Mouse (Mus musculus): Measurements from ENCODE around the gene Nck1. TPM values are rescaled to one million over a fixed set of nuclear protein-coding genes. Genes with fewer than 3 reads are reported as not detected.
A peak's percentile ranks its signal among the peaks of the same experiment; 100 is the strongest.

The Nck1 gene
- polyA plus RNA-seq, 1 experiment = 5.7 TPM

GRCm38 (mm10) chr9:100483318-100483717 is 62.6 kb downstream of the Nck1 start:
- no peaks in the 10 kb centered on the region for H3K36me3 ChIP-seq (ENCODE audit: control insufficient read depth, insufficient read depth, low read length)
- H3K27ac ChIP-seq (ENCODE audit: insufficient read depth, low read depth, low read length) = no peak overlapping the region
- no peaks in the 10 kb centered on the region for H3K4me1 ChIP-seq (ENCODE audit: control insufficient read depth, insufficient read depth, low read length)
- no peaks in the 10 kb centered on the region for H3K27me3 ChIP-seq (replicated peaks; ENCODE audit: control insufficient read depth, insufficient read depth, low read length)
- WGBS = 89% methylated on average over 5 of the region's 5 CpGs
- DNase-seq = no peak
- H3K4me3 ChIP-seq (ENCODE audit: insufficient read depth, low read depth, low read length) = no peak overlapping the region
- TF ChIP-seq CTCF (conservative IDR thresholded peaks at IDR 0.05; ENCODE audit: insufficient read depth, insufficient read length, low read depth, low read length) (no peak), POLR2A (IDR thresholded peaks at IDR 0.05; ENCODE audit: low read depth, low read length) (no peak)

DNA sequence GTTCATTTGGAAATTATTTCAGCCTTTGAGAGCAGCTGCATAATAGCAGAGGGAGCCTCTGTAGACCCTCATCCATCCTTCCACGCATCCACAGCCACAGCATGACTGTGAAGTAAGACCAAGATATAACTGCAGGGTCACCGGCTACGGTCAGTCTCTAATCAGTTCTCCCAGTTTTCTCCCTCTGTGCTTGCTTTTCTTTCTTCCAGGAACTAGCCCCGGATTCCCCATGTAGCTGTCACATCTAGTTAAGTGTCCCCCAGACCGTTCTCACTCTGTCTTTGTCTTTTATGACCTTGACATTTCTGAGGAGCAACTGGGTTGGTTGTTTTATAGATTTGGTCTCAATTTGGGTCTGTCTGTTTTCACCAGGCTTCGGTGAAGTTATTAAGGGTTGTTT is 64.3 kb downstream of the Nck1 start:
- no peak for TF ChIP-seq POLR2A (IDR thresholded peaks at IDR 0.05; ENCODE audit: low read depth, low read length)
- no peak for TF ChIP-seq CTCF (conservative IDR thresholded peaks at IDR 0.05; ENCODE audit: insufficient read depth, insufficient read length, low read depth, low read length)
- no peak for DNase-seq
- H3K36me3 ChIP-seq (ENCODE audit: control insufficient read depth, insufficient read depth, low read length) = no peaks in the 10 kb centered on the region
- no peaks in the 10 kb centered on the region for H3K4me1 ChIP-seq (ENCODE audit: control insufficient read depth, insufficient read depth, low read length)
- H3K27ac ChIP-seq (ENCODE audit: insufficient read depth, low read depth, low read length) = no peak overlapping the region
- H3K27me3 ChIP-seq (replicated peaks; ENCODE audit: control insufficient read depth, insufficient read depth, low read length) = no peaks in the 10 kb centered on the region
- WGBS = 60% methylated on average over 6 of the region's 6 CpGs
- H3K4me3 ChIP-seq (ENCODE audit: insufficient read depth, low read depth, low read length) = no peak overlapping the region

GRCm38 (mm10) chr9:100474056-100474455 is 71.9 kb downstream of the Nck1 start:
- Histone ChIP-seq H3K4me1 (ENCODE audit: control insufficient read depth, insufficient read depth, low read length) (no peaks in the 10 kb centered on the region), H3K36me3 (ENCODE audit: control insufficient read depth, insufficient read depth, low read length) (no peaks in the 10 kb centered on the region), H3K27ac (ENCODE audit: insufficient read depth, low read depth, low read length) (no peak overlapping the region), H3K4me3 (ENCODE audit: insufficient read depth, low read depth, low read length) (no peak overlapping the region), H3K27me3 (replicated peaks; ENCODE audit: control insufficient read depth, insufficient read depth, low read length) (no peaks in the 10 kb centered on the region)
- TF ChIP-seq CTCF (conservative IDR thresholded peaks at IDR 0.05; ENCODE audit: insufficient read depth, insufficient read length, low read depth, low read length) = no peak
- WGBS = 57% methylated on average over 1 of the region's 1 CpGs
- peak; percentile 75 for DNase-seq

DNA sequence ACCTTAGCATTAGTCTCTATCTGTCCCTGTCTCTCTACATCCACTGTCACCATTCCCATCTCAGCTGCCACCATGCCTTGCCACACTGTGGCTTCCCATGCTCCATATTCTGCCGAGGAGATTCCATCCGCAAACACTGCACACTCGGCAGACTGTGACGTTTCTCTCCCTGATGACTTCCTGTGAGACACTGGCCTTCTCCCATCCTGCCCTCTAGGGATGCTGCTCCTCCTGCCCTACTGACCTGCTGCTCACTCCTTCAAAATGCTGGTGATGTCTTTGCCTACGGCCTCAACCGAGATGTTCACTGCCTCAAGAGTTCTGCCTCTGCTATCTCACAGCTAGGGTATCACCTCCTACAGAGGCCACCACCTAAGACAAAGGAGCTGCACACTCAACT is 72.6 kb downstream of the Nck1 start:
- Histone ChIP-seq H3K36me3 (ENCODE audit: control insufficient read depth, insufficient read depth, low read length) (no peaks in the 10 kb centered on the region), H3K27me3 (replicated peaks; ENCODE audit: control insufficient read depth, insufficient read depth, low read length) (no peaks in the 10 kb centered on the region), H3K4me1 (ENCODE audit: control insufficient read depth, insufficient read depth, low read length) (no peaks in the 10 kb centered on the region), H3K4me3 (ENCODE audit: insufficient read depth, low read depth, low read length) (no peak overlapping the region), H3K27ac (ENCODE audit: insufficient read depth, low read depth, low read length) (no peak overlapping the region)
- no peak for TF ChIP-seq POLR2A (IDR thresholded peaks at IDR 0.05; ENCODE audit: low read depth, low read length)
- no peak for TF ChIP-seq CTCF (conservative IDR thresholded peaks at IDR 0.05; ENCODE audit: insufficient read depth, insufficient read length, low read depth, low read length)
- WGBS = 76% methylated on average over 6 of the region's 6 CpGs
- no peak for DNase-seq

DNA sequence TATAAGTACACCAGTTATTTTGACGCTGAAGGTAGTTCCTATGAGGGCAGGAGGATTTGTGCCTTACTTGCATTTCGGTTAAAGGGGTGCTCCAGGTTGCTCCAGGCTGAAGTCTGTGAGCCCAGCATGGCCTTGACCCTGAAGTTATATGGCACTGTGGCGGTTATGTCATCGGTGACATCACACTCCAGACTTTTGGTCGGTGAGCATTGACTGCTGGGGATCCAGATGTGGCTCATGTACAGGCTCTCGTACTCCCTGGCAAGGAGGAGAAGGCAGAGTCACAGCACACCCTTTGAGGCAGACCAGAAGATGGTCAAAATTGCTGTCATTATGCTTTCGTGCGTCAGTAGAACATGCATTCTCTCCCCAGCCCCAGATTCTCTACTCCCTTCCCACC is 73.0 kb downstream of the Nck1 start:
- no peak overlapping the region for H3K4me3 ChIP-seq (ENCODE audit: insufficient read depth, low read depth, low read length)
- DNase-seq = no peak
- H3K36me3 ChIP-seq (ENCODE audit: control insufficient read depth, insufficient read depth, low read length) = no peaks in the 10 kb centered on the region
- no peaks in the 10 kb centered on the region for H3K27me3 ChIP-seq (replicated peaks; ENCODE audit: control insufficient read depth, insufficient read depth, low read length)
- 92% methylated on average over 8 of the region's 8 CpGs for WGBS
- TF ChIP-seq POLR2A (IDR thresholded peaks at IDR 0.05; ENCODE audit: low read depth, low read length) (no peak), CTCF (conservative IDR thresholded peaks at IDR 0.05; ENCODE audit: insufficient read depth, insufficient read length, low read depth, low read length) (no peak)
- H3K4me1 ChIP-seq (ENCODE audit: control insufficient read depth, insufficient read depth, low read length) = no peaks in the 10 kb centered on the region
- H3K27ac ChIP-seq (ENCODE audit: insufficient read depth, low read depth, low read length) = no peak overlapping the region

DNA sequence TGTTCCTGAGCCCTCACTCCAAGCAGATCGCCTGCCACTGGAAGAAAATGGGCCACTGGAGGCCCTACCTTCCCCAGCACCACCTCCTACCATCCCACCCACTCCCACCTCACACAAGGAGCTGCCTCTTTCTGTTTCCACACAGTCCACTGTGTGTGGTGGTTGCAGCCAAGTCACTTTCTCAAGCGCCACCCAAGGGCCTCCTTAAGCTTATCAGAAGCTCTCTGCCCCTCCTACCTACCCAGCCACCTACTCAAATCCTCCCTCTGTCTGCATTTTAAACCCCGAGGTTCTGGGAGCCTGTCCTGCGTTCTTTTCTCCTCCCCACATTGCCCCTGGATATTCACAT is 74.4 kb downstream of the Nck1 start:
- Histone ChIP-seq H3K27ac (ENCODE audit: insufficient read depth, low read depth, low read length) (no peak overlapping the region), H3K4me1 (ENCODE audit: control insufficient read depth, insufficient read depth, low read length) (0 out of 2 replicates have a peak, but pooled peaks cover 4% of the 10 kb centered on the region), H3K27me3 (replicated peaks; ENCODE audit: control insufficient read depth, insufficient read depth, low read length) (no peaks in the 10 kb centered on the region), H3K4me3 (ENCODE audit: insufficient read depth, low read depth, low read length) (no peak overlapping the region), H3K36me3 (ENCODE audit: control insufficient read depth, insufficient read depth, low read length) (no peaks in the 10 kb centered on the region)
- WGBS = 83% methylated on average over 4 of the region's 4 CpGs
- DNase-seq = no peak
- TF ChIP-seq POLR2A (IDR thresholded peaks at IDR 0.05; ENCODE audit: low read depth, low read length) (no peak), CTCF (conservative IDR thresholded peaks at IDR 0.05; ENCODE audit: insufficient read depth, insufficient read length, low read depth, low read length) (no peak)

DNA sequence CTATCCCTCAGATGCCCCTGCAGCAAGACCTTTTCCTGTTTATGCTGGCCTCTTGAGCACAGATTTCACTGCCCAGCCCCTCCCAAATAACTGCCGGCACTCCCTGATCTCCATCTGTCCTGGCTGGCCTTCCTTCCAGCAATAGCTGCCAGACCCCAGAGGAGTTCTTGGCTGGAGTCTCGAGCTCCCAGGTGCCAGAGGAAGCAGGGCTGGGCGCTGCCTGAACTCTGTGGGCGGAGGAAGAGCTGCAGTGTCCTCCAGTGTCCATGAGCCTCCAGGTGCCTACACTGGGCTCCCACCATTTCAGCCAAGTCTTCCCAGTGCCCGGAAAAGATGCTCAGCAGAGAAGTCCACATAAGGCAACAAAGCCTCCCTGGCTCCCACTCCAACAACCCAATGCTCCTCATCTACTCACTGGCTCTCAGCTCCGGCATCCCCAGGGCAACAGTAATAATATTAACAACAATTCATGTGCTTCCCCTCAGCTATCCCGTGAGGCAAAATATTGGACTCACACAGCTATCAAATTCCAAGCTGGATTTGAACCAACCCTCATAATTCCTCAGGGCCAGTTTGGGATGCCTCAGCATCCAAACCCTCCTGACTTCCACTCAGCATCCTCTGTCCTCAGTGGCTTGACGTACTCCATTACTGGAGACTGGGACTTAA is 74.9 kb downstream of the Nck1 start:
- DNase-seq = peak; percentile 81
- Histone ChIP-seq H3K27me3 (replicated peaks; ENCODE audit: control insufficient read depth, insufficient read depth, low read length) (no peaks in the 10 kb centered on the region), H3K36me3 (ENCODE audit: control insufficient read depth, insufficient read depth, low read length) (no peaks in the 10 kb centered on the region), H3K4me1 (ENCODE audit: control insufficient read depth, insufficient read depth, low read length) (0 out of 2 replicates have a peak, but pooled peaks cover 4% of the 10 kb centered on the region), H3K4me3 (ENCODE audit: insufficient read depth, low read depth, low read length) (no peak overlapping the region), H3K27ac (ENCODE audit: insufficient read depth, low read depth, low read length) (no peak overlapping the region)
- no peak for TF ChIP-seq POLR2A (IDR thresholded peaks at IDR 0.05; ENCODE audit: low read depth, low read length)
- no peak for TF ChIP-seq CTCF (conservative IDR thresholded peaks at IDR 0.05; ENCODE audit: insufficient read depth, insufficient read length, low read depth, low read length)
- WGBS = 52% methylated on average over 8 of the region's 8 CpGs

Data from kidney, adult 2 months (tissue).